Mouse (Mus musculus) ES-Bruce4 (cell line): ENCODE measurements around the gene Spata21. TPM values are rescaled to one million over a fixed set of nuclear protein-coding genes. Genes with fewer than 3 reads are reported as not detected.

Experiments used
- H3K27ac ChIP-seq: 2 replicates; pipeline ENCODE4 v1.5.1; 2012; ENCODE audit warnings: low read length, inconsistent platforms; ENCODE audit not compliant: insufficient read depth
- H3K27me3 ChIP-seq: 2 replicates; pipeline ENCODE4 v1.6.1; 2012; ENCODE audit warnings: mild to moderate bottlenecking, low read length, inconsistent platforms; ENCODE audit not compliant: control insufficient read depth, poor library complexity, insufficient read depth, severe bottlenecking
- H3K36me3 ChIP-seq: 2 replicates; pipeline ENCODE4 v1.6.1; 2012; ENCODE audit warnings: inconsistent platforms, mild to moderate bottlenecking, low read length, moderate library complexity; ENCODE audit not compliant: control insufficient read depth, poor library complexity, insufficient read depth, severe bottlenecking
- H3K4me1 ChIP-seq: one replicate; pipeline ENCODE4 v1.8.1; 2011; ENCODE audit warnings: low read length; ENCODE audit not compliant: control insufficient read depth, insufficient read depth
- H3K4me3 ChIP-seq: 2 replicates; pipeline ENCODE4 v1.5.1; 2011; ENCODE audit warnings: low read depth, mild to moderate bottlenecking, low read length
- H3K9ac ChIP-seq: 2 replicates; pipeline ENCODE4 v1.6.1; 2012; ENCODE audit warnings: low read depth, mild to moderate bottlenecking, inconsistent platforms; ENCODE audit not compliant: poor library complexity, severe bottlenecking
- H3K9me3 ChIP-seq: replicated peaks from 2 replicates; pipeline ENCODE4 v1.6.1; 2012; ENCODE audit warnings: mild to moderate bottlenecking, low read length, inconsistent platforms; ENCODE audit not compliant: control insufficient read depth, poor library complexity, insufficient read depth, severe bottlenecking
- CTCF ChIP-seq: IDR thresholded peaks from one replicate; pipeline ENCODE4 v1.8.1; 2011; ENCODE audit warnings: low read depth, low read length
- EP300 ChIP-seq: IDR thresholded peaks from 2 replicates; pipeline ENCODE4 v1.6.1; 2011; ENCODE audit warnings: low read depth, low read length; ENCODE audit not compliant: insufficient read depth
- POLR2A ChIP-seq: IDR thresholded peaks from one replicate; pipeline ENCODE4 v1.8.1; 2011; ENCODE audit warnings: low read length; ENCODE audit not compliant: insufficient read depth
- polyA plus RNA-seq: library from polyadenylated mRNA; stranded (reverse); fragments of >200 nt; gene quantifications from 2 replicates; pipeline ENCODE4 v1.2.4, GENCODE M21; 2011; ENCODE audit warnings: low read depth; ENCODE audit not compliant: missing spikeins, insufficient read depth, insufficient read length

Gene Spata21
- 0.67 TPM in 1 of 2 replicates, not detected in the other for polyA plus RNA-seq

- no peaks in the 10 kb centered on the region for H3K4me1 ChIP-seq
- no peak within 1 kb of the TSS for H3K9ac ChIP-seq
- H3K36me3 ChIP-seq = no peaks in the 10 kb centered on the region
- no peaks in the 10 kb centered on the region for H3K9me3 ChIP-seq
- H3K27me3 ChIP-seq = no peaks in the 10 kb centered on the region
- H3K4me3 ChIP-seq = no peak within 1 kb of the TSS
- no peak within 1 kb of the TSS for H3K27ac ChIP-seq
- no peak for TF ChIP-seq POLR2A
- TF ChIP-seq CTCF = no peak
- TF ChIP-seq EP300 = no peak
Observed at GRCm38 (mm10) chr4:141088033-141088432, at the start of gene Spata21. TSS of gene Spata21 (plus strand) at chr4:141088333.

- H3K9ac ChIP-seq = peak overlapping the region; percentile 11; the same call in 1 of the 2 replicates
- no peaks in the 10 kb centered on the region for H3K36me3 ChIP-seq
- TF ChIP-seq POLR2A (no peak), CTCF (no peak), EP300 (no peak)
Observed at GRCm38 (mm10) chr4:141041117-141041516, 47.0 kb upstream of the Spata21 start.

GRCm38 (mm10) chr4:141044816-141045215 lies 43.3 kb upstream of the Spata21 start:
- Histone ChIP-seq H3K4me1 (peaks cover 5% of the 10 kb centered on the region), H3K27me3 (no peaks in the 10 kb centered on the region), H3K27ac (no peak overlapping the region), H3K36me3 (no peaks in the 10 kb centered on the region), H3K4me3 (no peak overlapping the region), H3K9ac (no peak overlapping the region), H3K9me3 (no peaks in the 10 kb centered on the region)
- no peak for TF ChIP-seq POLR2A
- TF ChIP-seq CTCF = peak; percentile 86
- TF ChIP-seq EP300 = no peak

More at GRCm38 (mm10) chr4:141041117-141041516, 47.0 kb upstream of the Spata21 start:
- H3K4me3 ChIP-seq = peak overlapping the region; percentile 31
- H3K27ac ChIP-seq = no peak overlapping the region
- no peaks in the 10 kb centered on the region for H3K4me1 ChIP-seq
- H3K27me3 ChIP-seq = no peaks in the 10 kb centered on the region
- no peaks in the 10 kb centered on the region for H3K9me3 ChIP-seq

- no peaks in the 10 kb centered on the region for H3K27me3 ChIP-seq
- no peaks in the 10 kb centered on the region for H3K9me3 ChIP-seq
- no peak overlapping the region for H3K27ac ChIP-seq
- H3K4me3 ChIP-seq = no peak overlapping the region
- no peak overlapping the region for H3K9ac ChIP-seq
- peaks cover 5% of the 10 kb centered on the region for H3K4me1 ChIP-seq
- H3K36me3 ChIP-seq = no peaks in the 10 kb centered on the region
- TF ChIP-seq CTCF (no peak), POLR2A (no peak), EP300 (no peak)
Observed at GRCm38 (mm10) chr4:141048810-141049475, 39.2 kb upstream of the Spata21 start.

GRCm38 (mm10) chr4:141049476-141049835 lies 38.7 kb upstream of the Spata21 start:
- Histone ChIP-seq H3K9me3 (no peaks in the 10 kb centered on the region), H3K27ac (no peak overlapping the region), H3K27me3 (no peaks in the 10 kb centered on the region), H3K9ac (no peak overlapping the region), H3K4me3 (no peak overlapping the region), H3K4me1 (peaks cover 5% of the 10 kb centered on the region), H3K36me3 (no peaks in the 10 kb centered on the region)
- no peak for TF ChIP-seq CTCF
- TF ChIP-seq POLR2A = no peak
- TF ChIP-seq EP300 = no peak

- TF ChIP-seq POLR2A (no peak), CTCF (no peak), EP300 (no peak)
- no peak overlapping the region for H3K9ac ChIP-seq
- H3K36me3 ChIP-seq = no peaks in the 10 kb centered on the region
- no peaks in the 10 kb centered on the region for H3K27me3 ChIP-seq
- H3K4me1 ChIP-seq = peaks cover under 1% of the 10 kb centered on the region
- H3K4me3 ChIP-seq = no peak overlapping the region
- H3K9me3 ChIP-seq = no peaks in the 10 kb centered on the region
- H3K27ac ChIP-seq = no peak overlapping the region
Observed at GRCm38 (mm10) chr4:141052442-141052841, 35.7 kb upstream of the Spata21 start.
